Mouse (Mus musculus) liver, adult 2 months (tissue): ENCODE results near the gene Rnf144b. TPM values are rescaled to one million over a fixed set of nuclear protein-coding genes. Genes with fewer than 3 reads are reported as not detected.

Experiments used
- DNase-seq: peaks from one replicate; pipeline ENCODE4 v3.0.0-alpha.2; 2011; ENCODE audit warnings: low read depth, low spot score; ENCODE audit errors: extremely low read depth
- H3K27ac ChIP-seq: fragments of 200-500 bp; replicated peaks from 2 replicates; pipeline ENCODE4 v1.5.1; 2012; ENCODE audit warnings: low read depth, mild to moderate bottlenecking, control low read depth, inconsistent platforms, low read length; ENCODE audit not compliant: insufficient read depth
- H3K27me3 ChIP-seq: fragments of 200-500 bp; 2 replicates; pipeline ENCODE4 v1.6.1; 2012; ENCODE audit warnings: mild to moderate bottlenecking, moderate library complexity, low read length, inconsistent platforms; ENCODE audit not compliant: control insufficient read depth, insufficient read depth
- H3K36me3 ChIP-seq: fragments of 200-500 bp; 2 replicates; pipeline ENCODE4 v1.6.1; 2012; ENCODE audit warnings: low read length, inconsistent platforms; ENCODE audit not compliant: control insufficient read depth, insufficient read depth
- H3K4me1 ChIP-seq: fragments of 200-500 bp; 2 replicates; pipeline ENCODE4 v1.6.1; 2011; ENCODE audit warnings: low read length; ENCODE audit not compliant: control insufficient read depth, insufficient read depth
- H3K4me3 ChIP-seq: fragments of 200-500 bp; 2 replicates; pipeline ENCODE4 v1.5.1; 2011; ENCODE audit warnings: low read depth, mild to moderate bottlenecking, control low read depth, low read length, moderate library complexity; ENCODE audit not compliant: insufficient read depth
- H3K79me2 ChIP-seq: fragments of 200-500 bp; 2 replicates; pipeline ENCODE4 v1.6.1; 2012; ENCODE audit warnings: inconsistent platforms, mild to moderate bottlenecking, low read length, moderate library complexity; ENCODE audit not compliant: control insufficient read depth, insufficient read depth
- H3K9ac ChIP-seq: fragments of 200-500 bp; 2 replicates; pipeline ENCODE4 v1.6.1; 2012; ENCODE audit warnings: low read depth, mild to moderate bottlenecking, control low read depth, inconsistent platforms, low read length
- CTCF ChIP-seq: fragments of 200-500 bp; IDR thresholded peaks from 2 replicates; pipeline ENCODE4 v1.5.1; 2011; ENCODE audit warnings: low read depth, low read length, control low read depth
- POLR2A ChIP-seq: fragments of 200-500 bp; IDR thresholded peaks from 2 replicates; pipeline ENCODE4 v1.6.1; 2011; ENCODE audit warnings: low read length, control low read depth; ENCODE audit not compliant: insufficient read depth; ENCODE audit errors: extremely low read depth
- WGBS: fragments of 180-500 bp; shearing (Covaris S2); methylation state at CpG from one replicate; pipeline ENCODE4 v1.1.7; 2018; 5-methylcytosine and 5-hydroxymethylcytosine counted together
- polyA plus RNA-seq: library from polyadenylated mRNA; depleted of rRNA; stranded (reverse); fragments of >200 nt; gene quantifications from 2 replicates; pipeline ENCODE4 v1.2.3, GENCODE M21; 2012; rRNA removed
- total RNA-seq: library from RNA; depleted of rRNA; stranded (reverse); fragments of >200 nt; gene quantifications from 2 replicates; pipeline ENCODE4 v1.2.3, GENCODE M21; 2014; rRNA removed

The Rnf144b gene
- total RNA-seq (19.4 and 19.7 TPM in 2 replicates), polyA plus RNA-seq (18.8 and 20.2 TPM in 2 replicates)

DNA sequence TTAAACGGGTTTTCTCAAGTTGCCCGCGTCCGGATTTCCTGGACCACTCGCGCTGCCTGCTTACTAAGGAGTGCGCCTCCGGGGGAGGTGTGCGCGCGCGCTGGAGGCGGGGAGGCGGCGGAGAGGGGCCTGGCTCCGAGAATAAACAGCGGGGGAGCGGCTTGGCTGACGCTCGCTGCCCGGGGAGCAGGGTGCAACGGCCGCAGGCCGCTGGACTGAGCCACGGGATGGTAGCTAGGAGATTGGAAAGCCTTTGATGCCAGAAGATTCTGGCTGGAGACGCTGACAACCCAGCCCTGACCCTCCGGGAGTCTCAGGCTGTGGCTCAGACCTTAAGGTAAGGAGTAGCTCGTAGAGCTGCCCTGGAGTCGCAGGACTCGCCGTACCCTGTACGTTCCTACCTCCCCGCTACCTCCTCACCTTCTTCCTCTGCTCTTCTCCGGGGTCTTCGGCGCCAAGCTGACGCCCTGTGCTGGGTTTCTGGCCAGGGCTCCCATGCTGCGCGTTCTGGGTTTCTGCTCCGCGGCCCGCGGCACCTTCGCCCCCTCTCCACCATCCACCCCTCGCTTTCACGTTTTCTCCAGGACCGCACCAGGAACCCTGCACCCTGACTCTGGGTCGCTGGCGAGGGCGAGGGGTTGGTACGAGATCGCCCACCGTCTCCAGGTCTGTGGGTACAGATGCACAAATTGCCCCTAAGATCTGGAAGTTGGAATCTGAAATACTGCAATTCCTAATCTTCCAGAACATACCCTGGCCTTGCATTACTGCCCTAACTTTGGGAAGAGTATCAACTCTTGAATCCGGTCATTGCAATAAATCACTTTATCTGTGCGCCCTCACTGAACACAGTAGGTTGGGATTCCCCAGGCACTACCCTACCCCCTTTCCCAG, at the start of gene Rnf144b:
Rnf144b (plus strand) TSS at position 120 of the 894 bp plus-strand sequence.
- Histone ChIP-seq H3K27ac (peak within 1 kb of the TSS; percentile 3; the same call in 1 of the 2 replicates), H3K27me3 (no peaks in the 10 kb centered on the region), H3K36me3 (no peaks in the 10 kb centered on the region), H3K4me1 (peaks cover 5% of the 10 kb centered on the region; the same call in 1 of the 2 replicates), H3K79me2 (peaks cover 2% of the 10 kb centered on the region; the same call in 1 of the 2 replicates), H3K9ac (peak within 1 kb of the TSS; percentile 57), H3K4me3 (peak within 1 kb of the TSS; percentile 61)
- WGBS = under 1% methylated on average over 55 of the region's 55 CpGs
- TF ChIP-seq CTCF = no peak
- no peak for TF ChIP-seq POLR2A
- DNase-seq = peak; percentile 49

DNA sequence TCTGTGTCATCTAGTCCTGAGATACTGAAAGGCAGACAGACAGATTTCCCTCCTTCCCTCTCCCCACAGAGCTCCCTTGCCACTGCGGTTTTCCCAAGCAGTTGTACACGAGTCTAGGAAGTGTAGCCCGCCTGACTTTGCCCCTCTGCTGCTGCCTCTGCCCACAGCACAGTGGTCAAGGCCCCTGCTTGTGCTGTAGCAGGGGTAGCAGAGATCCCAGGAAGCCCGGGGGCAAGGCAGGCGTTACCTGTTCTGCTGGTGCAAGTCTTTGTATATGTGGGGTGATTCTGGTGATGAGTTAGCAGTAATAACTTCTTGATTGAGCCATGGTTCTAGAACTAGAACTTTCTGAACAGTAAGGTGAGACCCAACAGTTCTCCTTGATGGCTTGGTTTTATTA, 46.3 kb upstream of the Rnf144b start:
- H3K4me1 ChIP-seq = peaks cover 9% of the 10 kb centered on the region
- H3K27me3 ChIP-seq = no peaks in the 10 kb centered on the region
- H3K36me3 ChIP-seq = peaks cover 22% of the 10 kb centered on the region
- no peak overlapping the region for H3K4me3 ChIP-seq
- no peak overlapping the region for H3K27ac ChIP-seq
- TF ChIP-seq POLR2A (no peak), CTCF (no peak)
- no peaks in the 10 kb centered on the region for H3K79me2 ChIP-seq
- 92% methylated on average over 5 of the region's 5 CpGs for WGBS
- H3K9ac ChIP-seq = no peak overlapping the region
- DNase-seq = no peak

DNA sequence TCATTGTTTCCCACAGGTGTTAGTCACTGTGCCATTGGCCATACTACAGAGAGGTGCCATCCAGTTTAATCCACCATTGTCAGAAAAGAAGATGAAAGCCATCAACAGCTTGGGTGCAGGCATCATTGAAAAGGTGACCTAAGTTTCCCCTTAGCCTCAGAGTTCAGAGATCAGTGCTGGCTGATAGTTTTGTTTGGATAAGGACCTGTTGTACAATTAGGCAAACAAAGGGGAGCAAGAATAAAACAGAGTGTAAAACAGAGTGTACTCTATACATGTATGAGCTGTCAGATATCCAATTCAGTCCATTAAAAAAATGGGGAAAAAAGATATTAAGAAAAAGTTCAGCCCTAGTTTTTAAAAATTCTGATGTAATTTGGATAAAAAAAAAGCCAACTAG, 45.1 kb upstream of the Rnf144b start:
- Histone ChIP-seq H3K9ac (no peak overlapping the region), H3K4me1 (peaks cover 9% of the 10 kb centered on the region), H3K27me3 (no peaks in the 10 kb centered on the region), H3K4me3 (no peak overlapping the region), H3K79me2 (no peaks in the 10 kb centered on the region), H3K36me3 (peaks cover 26% of the 10 kb centered on the region), H3K27ac (peak overlapping the region; percentile 33)
- peak; percentile 88 for DNase-seq
- TF ChIP-seq POLR2A = no peak
- no peak for TF ChIP-seq CTCF

DNA sequence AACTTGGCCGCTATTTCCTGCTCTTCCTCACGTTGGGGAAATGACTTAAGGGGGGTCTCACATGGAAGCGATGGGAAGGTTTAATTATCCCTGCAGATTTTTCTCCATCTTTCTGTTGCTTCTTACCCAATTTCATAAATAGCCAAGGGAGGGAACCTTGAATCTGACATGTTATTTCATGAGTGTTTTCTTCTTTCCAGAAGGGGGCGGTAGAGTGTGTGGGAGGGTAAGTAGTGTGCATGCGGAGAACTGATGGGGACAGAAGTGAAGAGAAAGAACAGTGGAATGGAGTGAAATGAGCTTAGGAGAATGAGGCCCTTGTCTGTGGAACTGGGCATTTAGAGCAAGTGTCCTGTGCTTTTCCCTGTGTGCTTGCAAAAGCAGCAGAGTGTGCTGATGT, 43.7 kb upstream of the Rnf144b start:
- no peak overlapping the region for H3K4me3 ChIP-seq
- H3K9ac ChIP-seq = no peak overlapping the region
- no peak overlapping the region for H3K27ac ChIP-seq
- H3K36me3 ChIP-seq = peaks cover 29% of the 10 kb centered on the region
- TF ChIP-seq POLR2A (no peak), CTCF (no peak)
- no peaks in the 10 kb centered on the region for H3K27me3 ChIP-seq
- no peaks in the 10 kb centered on the region for H3K79me2 ChIP-seq
- no peak for DNase-seq
- WGBS = 92% methylated on average over 5 of the region's 5 CpGs
- H3K4me1 ChIP-seq = peaks cover 9% of the 10 kb centered on the region

DNA sequence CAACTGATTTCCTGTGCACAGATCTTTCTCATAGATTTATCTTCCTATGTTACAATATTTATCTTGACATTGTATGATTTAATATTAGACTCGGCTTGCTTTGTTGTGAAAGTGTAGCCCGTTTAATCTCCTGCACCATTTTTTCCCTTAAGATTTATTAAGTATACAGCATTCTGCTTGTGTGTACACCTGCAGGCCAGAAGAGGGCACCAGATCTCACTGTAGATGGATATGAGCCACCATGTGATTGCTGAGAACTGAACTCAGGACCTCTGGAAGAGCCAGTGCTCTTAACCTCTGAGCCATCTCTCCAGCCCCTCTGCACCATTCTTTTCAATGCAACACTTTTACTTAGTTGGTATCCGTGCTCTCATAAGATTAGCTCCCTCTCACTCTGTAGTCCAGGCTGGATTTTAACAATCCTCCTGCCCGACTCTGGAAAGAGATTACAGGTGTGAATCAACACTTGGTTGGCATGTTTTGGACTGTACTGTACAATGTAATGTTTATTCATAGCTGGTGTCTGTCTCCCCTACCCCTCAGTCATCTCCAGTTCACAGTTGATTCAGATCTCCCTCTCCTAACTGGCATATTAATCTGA, 41.5 kb upstream of the Rnf144b start:
- Histone ChIP-seq H3K27me3 (no peaks in the 10 kb centered on the region), H3K4me1 (peaks cover 9% of the 10 kb centered on the region), H3K36me3 (peaks cover 29% of the 10 kb centered on the region), H3K9ac (no peak overlapping the region), H3K27ac (no peak overlapping the region), H3K79me2 (no peaks in the 10 kb centered on the region), H3K4me3 (no peak overlapping the region)
- TF ChIP-seq POLR2A (no peak), CTCF (peak; percentile 44; the same call in 1 of the 2 replicates)
- 95% methylated on average over 4 of the region's 4 CpGs for WGBS
- DNase-seq = no peak
